Mouse (Mus musculus) liver, embryonic 11.5 days (tissue): ENCODE data around the gene Dscaml1. TPM values are rescaled to one million over a fixed set of nuclear protein-coding genes. Genes with fewer than 3 reads are reported as not detected.

Experiments
- ATAC-seq: fragments of 200-750 bp; cut with Nextera tagmentation; replicated peaks from 2 replicates; pipeline ENCODE4 v1.8.0; 2017; ENCODE audit warnings: moderate number of reproducible peaks, mild to moderate bottlenecking, moderate TSS enrichment, moderate library complexity; ENCODE audit not compliant: low FRiP score
- DNase-seq: peaks from one replicate; pipeline ENCODE4 v3.0.0-alpha.2; 2017; ENCODE audit warnings: low spot score
- H3K27ac ChIP-seq: fragments of 300-500 bp; sonication (generic); 2 replicates; pipeline ENCODE4 v1.5.1; 2014; ENCODE audit warnings: mild to moderate bottlenecking, low read depth, low read length, control low read depth
- H3K27me3 ChIP-seq: fragments of 300-500 bp; sonication (generic); replicated peaks from 2 replicates; pipeline ENCODE4 v1.6.1; 2014; ENCODE audit warnings: low read length, mixed read lengths; ENCODE audit not compliant: control insufficient read depth, insufficient read depth
- H3K36me3 ChIP-seq: fragments of 300-500 bp; sonication (generic); 2 replicates; pipeline ENCODE4 v1.6.1; 2014; ENCODE audit warnings: mild to moderate bottlenecking, low read length, moderate library complexity, mixed read lengths; ENCODE audit not compliant: control insufficient read depth, insufficient read depth
- H3K4me1 ChIP-seq: fragments of 300-500 bp; sonication (generic); replicated peaks from 2 replicates; pipeline ENCODE4 v1.6.1; 2014; ENCODE audit warnings: low read length, mixed read lengths; ENCODE audit not compliant: control insufficient read depth, insufficient read depth
- H3K4me2 ChIP-seq: fragments of 300-500 bp; sonication (generic); 2 replicates; pipeline ENCODE4 v1.6.1; 2014; ENCODE audit warnings: mild to moderate bottlenecking, control low read depth, moderate library complexity
- H3K4me3 ChIP-seq: fragments of 300-500 bp; sonication (generic); 2 replicates; pipeline ENCODE4 v1.5.1; 2014; ENCODE audit warnings: low read depth, low read length, control low read depth
- H3K9ac ChIP-seq: fragments of 300-500 bp; sonication (generic); 2 replicates; pipeline ENCODE4 v1.6.1; 2014; ENCODE audit warnings: low read depth, low read length, control low read depth
- H3K9me3 ChIP-seq: fragments of 300-500 bp; sonication (generic); 2 replicates; pipeline ENCODE4 v1.6.1; 2016; ENCODE audit warnings: low read length, inconsistent platforms, mixed read lengths; ENCODE audit not compliant: control insufficient read depth
- WGBS: fragments of 180-500 bp; shearing (Covaris S2); extraction: QIAGEN DNeasy Blood & Tissue Kit; methylation state at CpG from one replicate; pipeline ENCODE4 v1.1.7; 2014; 5-methylcytosine and 5-hydroxymethylcytosine counted together
- polyA plus RNA-seq: library from polyadenylated mRNA; unstranded; fragments of >200 nt; fragmentation: Nextera tagmentation; extraction: Ambion mirVana; gene quantifications from 2 replicates; pipeline ENCODE4 v1.2.1, GENCODE M21; 2014

Gene Dscaml1
- 0.08 and 0.27 TPM in 2 replicates for polyA plus RNA-seq

- DNase-seq: no peak
- 77% methylated on average over 4 of the region's 4 CpGs for WGBS
- no peak within 1 kb of the TSS for H3K27ac ChIP-seq
- H3K9ac ChIP-seq: no peak within 1 kb of the TSS
- peaks cover 6% of the 10 kb centered on the region for H3K4me1 ChIP-seq
- no peak within 1 kb of the TSS for H3K4me3 ChIP-seq
- H3K36me3 ChIP-seq: no peaks in the 10 kb centered on the region
- H3K4me2 ChIP-seq: no peak within 1 kb of the TSS
- no peaks in the 10 kb centered on the region for H3K9me3 ChIP-seq
- ATAC-seq: no peak
- H3K27me3 ChIP-seq: peaks cover 37% of the 10 kb centered on the region
Observed at GRCm38 (mm10) chr9:45426456-45426855, at the start of gene Dscaml1. Dscaml1 (plus strand) TSS chr9:45426628.

- H3K36me3 ChIP-seq: no peaks in the 10 kb centered on the region
- H3K4me1 ChIP-seq: no peaks in the 10 kb centered on the region
- WGBS: 87% methylated on average over 2 of the region's 2 CpGs
- no peaks in the 10 kb centered on the region for H3K9me3 ChIP-seq
- no peak overlapping the region for H3K4me2 ChIP-seq
- H3K4me3 ChIP-seq: no peak overlapping the region
- no peak overlapping the region for H3K9ac ChIP-seq
- no peak for ATAC-seq
- DNase-seq: no peak
- H3K27me3 ChIP-seq: peaks cover 3% of the 10 kb centered on the region
- H3K27ac ChIP-seq: no peak overlapping the region
Observed at GRCm38 (mm10) chr9:45376883-45377282, 49.5 kb upstream of the Dscaml1 start.

- WGBS: 61% methylated on average over 10 of the region's 10 CpGs
- no peaks in the 10 kb centered on the region for H3K36me3 ChIP-seq
- H3K9ac ChIP-seq: no peak overlapping the region
- no peak overlapping the region for H3K27ac ChIP-seq
- no peaks in the 10 kb centered on the region for H3K4me1 ChIP-seq
- H3K27me3 ChIP-seq: no peaks in the 10 kb centered on the region
- no peak overlapping the region for H3K4me2 ChIP-seq
- no peaks in the 10 kb centered on the region for H3K9me3 ChIP-seq
- ATAC-seq (no peak), DNase-seq (no peak)
- no peak overlapping the region for H3K4me3 ChIP-seq
Observed at GRCm38 (mm10) chr9:45380411-45381251, 45.8 kb upstream of the Dscaml1 start.

GRCm38 (mm10) chr9:45382336-45382735, 44.1 kb upstream of the Dscaml1 start:
- ATAC-seq (no peak), DNase-seq (no peak)
- H3K4me3 ChIP-seq: no peak overlapping the region
- no peaks in the 10 kb centered on the region for H3K27me3 ChIP-seq
- H3K9ac ChIP-seq: no peak overlapping the region
- H3K36me3 ChIP-seq: no peaks in the 10 kb centered on the region
- H3K27ac ChIP-seq: no peak overlapping the region
- no peak overlapping the region for H3K4me2 ChIP-seq
- 73% methylated on average over 5 of the region's 5 CpGs for WGBS
- no peaks in the 10 kb centered on the region for H3K9me3 ChIP-seq
- H3K4me1 ChIP-seq: no peaks in the 10 kb centered on the region

- H3K4me2 ChIP-seq: no peak overlapping the region
- no peak overlapping the region for H3K9ac ChIP-seq
- no peak overlapping the region for H3K27ac ChIP-seq
- no peak for ATAC-seq
- no peaks in the 10 kb centered on the region for H3K4me1 ChIP-seq
- H3K27me3 ChIP-seq: no peaks in the 10 kb centered on the region
- no peaks in the 10 kb centered on the region for H3K36me3 ChIP-seq
- H3K4me3 ChIP-seq: no peak overlapping the region
- 80% methylated on average over 5 of the region's 5 CpGs for WGBS
- no peaks in the 10 kb centered on the region for H3K9me3 ChIP-seq
- no peak for DNase-seq
Observed at GRCm38 (mm10) chr9:45382834-45383233, 43.6 kb upstream of the Dscaml1 start.

GRCm38 (mm10) chr9:45383883-45384282, 42.5 kb upstream of the Dscaml1 start:
- H3K4me3 ChIP-seq: no peak overlapping the region
- H3K9me3 ChIP-seq: no peaks in the 10 kb centered on the region
- H3K9ac ChIP-seq: no peak overlapping the region
- H3K4me2 ChIP-seq: no peak overlapping the region
- DNase-seq: no peak
- 88% methylated on average over 6 of the region's 6 CpGs for WGBS
- ATAC-seq: no peak
- H3K27ac ChIP-seq: no peak overlapping the region
- no peaks in the 10 kb centered on the region for H3K4me1 ChIP-seq
- no peaks in the 10 kb centered on the region for H3K36me3 ChIP-seq
- H3K27me3 ChIP-seq: no peaks in the 10 kb centered on the region

- Histone ChIP-seq H3K4me3 (no peak overlapping the region), H3K27ac (no peak overlapping the region), H3K4me1 (no peaks in the 10 kb centered on the region), H3K4me2 (no peak overlapping the region), H3K27me3 (no peaks in the 10 kb centered on the region), H3K9ac (no peak overlapping the region), H3K9me3 (no peaks in the 10 kb centered on the region), H3K36me3 (no peaks in the 10 kb centered on the region)
- ATAC-seq: no peak
- DNase-seq: no peak
- 43% methylated on average over 5 of the region's 5 CpGs for WGBS
Observed at GRCm38 (mm10) chr9:45386698-45387097, 39.7 kb upstream of the Dscaml1 start.

GRCm38 (mm10) chr9:45388385-45388994, 37.9 kb upstream of the Dscaml1 start:
- Histone ChIP-seq H3K4me2 (no peak overlapping the region), H3K9me3 (no peaks in the 10 kb centered on the region), H3K4me1 (no peaks in the 10 kb centered on the region), H3K9ac (no peak overlapping the region), H3K4me3 (no peak overlapping the region), H3K36me3 (no peaks in the 10 kb centered on the region), H3K27ac (no peak overlapping the region), H3K27me3 (no peaks in the 10 kb centered on the region)
- 35% methylated on average over 12 of the region's 12 CpGs for WGBS
- DNase-seq (peak; percentile 78), ATAC-seq (no peak)

GRCm38 (mm10) chr9:45389596-45389995, 36.8 kb upstream of the Dscaml1 start:
- H3K4me2 ChIP-seq: no peak overlapping the region
- H3K9me3 ChIP-seq: no peaks in the 10 kb centered on the region
- no peak overlapping the region for H3K4me3 ChIP-seq
- H3K9ac ChIP-seq: no peak overlapping the region
- H3K4me1 ChIP-seq: no peaks in the 10 kb centered on the region
- no peak overlapping the region for H3K27ac ChIP-seq
- ATAC-seq: no peak
- 75% methylated on average over 8 of the region's 8 CpGs for WGBS
- no peaks in the 10 kb centered on the region for H3K27me3 ChIP-seq
- no peaks in the 10 kb centered on the region for H3K36me3 ChIP-seq
- DNase-seq: no peak
